Mouse (Mus musculus) thymus, postnatal 36 days (tissue): ENCODE results near the gene Dlk1.

Experiments used
- DNase-seq, 2 experiments: peaks; one replicate each; pipeline ENCODE4 v3.0.0; 2022; ENCODE audit warnings: mixed read lengths in 2 of 2

The Dlk1 gene

DNA sequence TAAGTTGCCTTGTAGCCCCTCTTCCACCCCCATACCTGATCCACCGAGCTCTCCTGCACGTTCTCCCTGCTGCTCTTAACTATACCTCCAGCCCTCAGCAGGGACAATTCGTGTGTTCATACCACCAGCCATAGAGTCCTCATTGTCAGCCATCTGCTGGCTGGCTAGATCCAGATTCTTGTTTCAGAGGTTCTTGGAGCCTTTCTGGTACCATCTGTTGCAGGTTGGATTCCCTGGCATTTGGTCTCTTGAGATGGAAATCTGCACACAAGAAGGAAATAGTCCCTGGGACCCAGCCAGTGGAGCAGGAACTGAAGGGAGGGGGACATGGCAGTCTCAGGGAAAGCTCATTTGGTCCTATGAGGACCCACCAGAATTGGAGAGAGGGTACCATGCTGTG lies 39.1 kb downstream of the Dlk1 start:
- no peak for DNase-seq

- DNase-seq, result no peak
These were observed 40.8 kb downstream of the Dlk1 start for GRCm38 (mm10) chr12:109493381-109493780.

DNA sequence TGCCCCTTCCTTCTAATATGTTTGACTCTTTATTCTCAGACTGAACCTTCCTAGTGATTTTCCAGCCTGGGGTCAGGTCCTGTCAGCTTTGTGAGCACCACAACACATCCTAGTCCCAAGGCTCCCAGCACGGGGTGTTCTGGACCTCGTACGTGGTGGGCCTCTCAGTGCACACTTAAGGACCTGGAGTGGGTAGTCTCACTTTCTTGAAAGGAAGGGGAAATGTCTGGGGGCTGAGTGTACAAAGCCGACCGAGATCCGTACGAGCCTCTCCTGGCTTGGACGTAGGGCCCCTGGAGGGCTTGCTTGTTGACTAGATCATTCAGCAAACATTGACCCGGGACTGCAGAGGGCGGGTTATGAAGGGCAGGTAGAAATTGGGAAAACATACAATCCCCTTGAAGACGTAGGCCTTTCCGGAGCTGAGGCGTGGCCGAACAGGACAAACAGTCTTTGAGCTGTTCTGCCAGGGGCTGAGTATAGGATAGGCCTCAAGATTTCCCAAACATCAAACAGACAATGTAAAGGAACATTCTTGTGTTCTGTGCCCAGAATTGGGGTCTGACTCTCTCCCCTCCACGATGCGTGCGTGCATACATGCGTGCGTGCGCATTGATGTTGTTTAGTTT lies 42.5 kb downstream of the Dlk1 start:
- no peak for DNase-seq

DNA sequence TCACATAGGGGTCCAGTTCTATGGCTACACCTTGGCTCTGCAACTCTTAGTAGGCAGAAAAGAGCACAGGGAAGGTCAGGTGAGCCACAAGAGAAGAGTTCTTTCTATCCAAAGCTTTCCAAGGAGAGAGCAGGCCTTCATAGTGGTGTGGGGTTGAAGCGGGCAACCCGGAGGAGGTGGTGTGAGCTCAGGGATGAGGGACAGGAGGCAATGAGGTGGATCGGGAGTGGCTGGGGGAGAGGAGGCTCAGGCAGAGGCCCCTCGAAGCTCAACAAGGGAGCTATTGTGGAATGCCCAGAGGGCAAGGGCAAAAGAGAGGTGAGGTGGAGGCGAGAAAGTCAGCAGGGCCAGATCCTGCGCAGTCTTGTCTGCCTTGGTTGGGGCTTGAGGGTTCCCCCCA lies 43.8 kb downstream of the Dlk1 start:
- DNase-seq, result no peak

DNA sequence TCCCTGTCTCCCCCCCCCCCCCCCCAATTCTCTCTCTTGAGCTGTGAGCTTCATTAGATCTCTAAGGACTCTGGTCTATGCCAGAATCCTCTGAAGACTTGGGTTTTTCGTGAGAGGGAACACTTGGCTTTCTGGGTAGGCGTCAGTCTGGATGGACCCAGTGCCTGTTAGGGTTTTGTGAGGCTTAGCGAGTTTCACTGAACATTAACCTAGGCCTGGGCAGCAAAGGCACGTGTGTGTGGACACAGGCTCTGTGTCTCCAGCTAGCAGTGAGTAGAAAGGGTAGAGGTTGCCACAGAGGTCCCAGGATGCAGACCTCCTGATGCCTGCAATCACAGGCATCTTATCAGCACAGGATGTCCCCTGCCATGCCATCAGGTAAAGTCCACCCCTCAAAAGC lies 48.4 kb downstream of the Dlk1 start:
- no peak for DNase-seq

DNA sequence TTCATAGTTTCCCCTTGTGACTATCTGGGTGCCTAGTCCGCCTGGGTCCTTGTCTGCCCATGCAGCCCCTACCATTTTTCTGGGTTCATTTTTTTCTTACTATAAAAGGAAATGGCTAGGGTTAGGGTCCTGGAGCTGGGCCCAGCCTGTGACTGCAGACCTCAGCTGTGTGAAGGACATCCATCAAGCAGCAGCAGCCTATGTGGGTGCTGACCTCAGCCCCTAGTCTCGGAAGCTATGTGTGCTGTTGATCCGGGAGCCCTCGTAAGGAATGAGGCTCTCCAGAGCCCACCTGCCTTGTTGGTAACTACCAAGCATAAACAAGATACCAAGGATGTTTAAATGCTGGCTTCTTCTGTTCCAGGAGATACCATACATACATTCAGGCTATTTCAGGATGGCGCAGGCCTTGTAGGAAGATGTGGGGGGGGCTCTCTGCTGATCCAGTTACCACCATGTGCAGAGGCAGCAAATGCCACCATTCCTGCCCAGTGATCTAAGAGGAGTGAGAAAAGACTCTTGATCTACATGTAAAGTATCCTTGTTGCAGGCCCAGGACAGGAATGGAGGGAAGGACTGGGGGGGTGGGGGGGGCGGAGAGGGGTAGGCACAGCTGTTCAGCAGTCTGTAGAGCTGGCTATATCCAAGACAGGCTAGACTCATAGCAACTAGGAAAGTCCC lies 49.9 kb downstream of the Dlk1 start:
- no peak for DNase-seq

DNA sequence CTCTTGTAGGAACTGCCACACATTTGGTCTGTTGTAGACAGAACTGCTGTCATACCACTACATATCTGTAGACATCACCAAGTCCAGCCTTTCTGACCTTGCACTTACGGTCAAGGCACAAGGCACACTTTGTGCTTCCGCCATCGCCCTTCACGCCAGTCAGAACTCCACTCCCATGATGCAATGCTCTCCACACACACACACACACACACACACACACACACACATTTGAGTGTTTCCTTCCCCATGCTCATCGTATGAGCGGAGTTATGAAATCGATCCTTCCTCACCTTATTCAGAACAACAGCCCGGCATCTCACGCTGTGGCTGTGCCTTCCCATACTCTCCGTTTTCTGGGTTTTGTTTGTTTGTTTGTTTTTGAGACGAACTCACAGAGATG lies 55.1 kb downstream of the Dlk1 start:
- DNase-seq, result no peak

DNA sequence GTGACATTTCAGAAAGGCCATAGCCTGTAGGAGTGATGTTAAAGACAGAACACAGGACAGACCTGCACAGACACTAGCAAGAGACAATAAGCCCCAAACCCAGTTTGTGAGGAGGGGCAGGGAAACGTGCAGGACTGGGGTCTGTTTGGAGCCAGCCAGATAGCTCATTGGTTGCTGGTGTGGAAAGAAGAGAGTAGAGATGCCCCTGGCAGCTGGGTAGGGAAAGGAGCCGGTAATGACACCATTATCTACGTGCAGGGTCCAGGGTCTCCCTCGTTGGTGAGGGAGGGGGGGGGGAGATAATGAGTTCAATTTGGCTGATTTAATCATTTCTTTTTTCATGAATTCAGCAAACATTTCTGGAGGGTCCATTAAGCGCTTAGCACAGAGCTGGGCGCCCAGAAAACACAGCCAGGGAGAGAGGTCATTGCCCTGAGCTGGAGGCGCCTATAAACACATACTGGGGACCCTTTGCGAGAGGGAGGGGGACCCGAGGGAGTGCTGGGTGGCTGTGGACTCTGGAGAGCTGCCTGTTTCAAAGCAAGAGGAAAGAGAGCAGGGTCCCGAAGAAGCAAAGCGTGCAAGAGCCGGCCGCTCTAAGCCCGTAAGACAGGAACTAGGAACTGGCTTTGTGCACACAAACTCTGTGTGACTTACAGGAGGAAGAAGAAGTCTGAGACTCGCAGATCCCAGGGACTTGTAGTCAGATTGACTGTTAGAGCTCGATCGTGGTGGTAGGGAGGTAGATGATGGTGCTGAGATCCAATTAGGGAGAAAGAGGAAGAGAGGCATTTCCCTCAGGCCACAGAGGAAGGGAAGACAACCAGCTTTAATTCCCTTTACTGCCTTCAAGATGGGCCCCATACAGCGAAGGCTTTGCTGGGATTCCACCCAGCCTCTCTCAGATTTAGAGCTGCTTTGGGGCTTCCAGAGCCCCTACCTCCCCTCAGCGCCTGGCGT lies 56.2 kb downstream of the Dlk1 start:
- DNase-seq, result no peak

DNA sequence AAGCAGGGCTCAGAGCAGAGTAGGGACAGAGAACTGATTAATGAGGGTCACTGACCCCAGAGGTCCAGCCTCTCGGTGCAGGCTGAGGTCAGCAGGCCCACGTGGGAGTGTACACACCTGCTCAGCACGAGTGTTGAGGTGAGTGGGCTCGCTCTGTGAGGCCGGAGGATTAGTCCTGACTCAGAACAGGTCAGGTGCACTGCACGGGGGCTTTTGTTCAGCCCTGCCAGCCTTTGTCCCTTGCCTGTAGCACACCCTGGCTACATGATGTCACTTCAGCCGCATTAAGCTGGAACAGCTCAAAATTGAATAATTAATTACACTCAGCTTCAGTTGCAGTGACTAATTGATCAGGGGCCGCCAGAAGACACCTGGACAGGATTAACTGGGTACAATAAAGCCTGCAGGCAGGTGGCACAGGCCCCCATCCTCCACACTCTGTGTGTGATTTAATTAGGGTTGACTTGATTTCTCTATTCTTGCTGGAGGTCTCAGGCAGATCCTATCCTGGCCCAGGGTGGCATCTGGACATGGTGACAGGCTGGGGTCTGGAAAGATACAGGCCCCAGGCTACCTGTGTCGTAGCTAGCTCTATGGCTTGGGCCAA lies 57.0 kb downstream of the Dlk1 start:
- DNase-seq, result no peak

GRCm38 (mm10) chr12:109510247-109510646 lies 57.6 kb downstream of the Dlk1 start:
- DNase-seq, result no peak

DNA sequence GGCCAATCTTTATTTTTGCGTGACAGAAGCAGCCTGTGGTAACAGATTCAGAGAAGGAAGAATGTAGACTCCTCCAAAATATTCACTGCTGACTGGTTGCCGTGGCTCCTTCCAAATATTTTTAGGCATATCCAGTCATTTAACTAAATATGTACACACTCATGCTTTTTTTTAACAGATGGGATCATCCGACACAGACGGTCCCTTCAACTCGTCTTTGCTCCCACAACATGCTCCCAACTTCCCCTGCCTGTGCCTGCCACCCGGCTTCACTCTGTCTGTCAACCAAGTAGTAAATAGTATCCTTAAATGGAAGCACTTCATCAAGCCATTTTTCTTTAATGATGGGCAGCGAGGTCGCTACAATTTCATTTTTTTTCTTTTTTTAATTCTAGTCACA lies 58.8 kb downstream of the Dlk1 start:
- no peak for DNase-seq

DNA sequence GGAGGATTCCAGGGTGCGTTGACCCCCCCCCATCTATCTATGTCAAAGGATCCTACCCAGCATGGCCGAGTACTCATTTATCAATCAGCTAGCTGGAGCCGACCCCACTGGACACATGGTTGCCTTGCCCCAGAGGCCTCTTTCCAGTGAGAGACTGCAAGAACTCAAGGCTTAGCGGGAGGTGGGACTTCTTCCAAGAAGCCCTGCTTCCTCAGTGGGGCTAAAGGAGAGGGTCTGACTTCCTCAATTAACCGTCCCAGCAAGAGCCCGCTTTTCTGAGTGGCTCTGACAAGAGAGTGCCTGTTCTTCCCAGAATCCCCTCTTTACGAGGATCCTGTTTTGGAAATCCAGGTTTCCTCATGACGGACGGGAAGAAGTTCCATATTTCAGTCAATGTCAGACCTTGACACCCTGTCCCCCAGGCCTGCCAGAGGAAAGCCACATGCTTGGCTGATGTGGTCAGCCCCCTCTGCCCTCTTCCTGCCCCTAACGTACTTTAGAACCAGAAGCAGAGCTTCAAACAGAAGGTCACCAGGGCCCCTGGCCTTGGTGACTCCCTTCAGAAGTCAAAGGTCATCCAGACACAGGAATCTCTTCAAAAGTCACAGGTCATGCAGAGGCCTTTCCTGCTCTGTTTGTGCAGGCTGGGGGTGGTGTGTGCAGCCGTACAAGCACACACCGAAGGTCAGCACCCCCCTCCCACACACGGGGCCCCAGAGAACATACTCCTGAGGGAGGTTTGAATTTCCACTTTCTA lies 59.7 kb downstream of the Dlk1 start:
- no peak for DNase-seq
